In genomic region chr3:99338756-99339155, GRCm38 (mm10) we compare ENCODE assay signal across 14 mouse cellular contexts.
"Had no signal": no experiment of that assay in that cellular context is flagged by ENCODE, and none has a peak within 500 bp of the region (broad histone marks: within the 10 kb centered on the region; RNA-seq: fewer than 3 reads in every experiment).

No protein-coding gene starts in this region.

- H3K27me3 ChIP-seq: limb, embryonic 13.5 days; midbrain, embryonic 13.5 days; neural tube, embryonic 12.5 days had no signal

- H3K4me3 ChIP-seq: limb, embryonic 13.5 days; midbrain, embryonic 13.5 days; myocyte; neural tube, embryonic 12.5 days had no signal

- H3K36me3 ChIP-seq: midbrain, embryonic 13.5 days; neural tube, embryonic 12.5 days had no signal

- H3K9me3 ChIP-seq: limb, embryonic 13.5 days; midbrain, embryonic 13.5 days; neural tube, embryonic 12.5 days had no signal

- H3K27ac ChIP-seq: kidney, postnatal 0 days; limb, embryonic 13.5 days; liver, embryonic 14.5 days; midbrain, embryonic 13.5 days; neural tube, embryonic 12.5 days had no signal

- H3K4me1 ChIP-seq: midbrain, embryonic 13.5 days; neural tube, embryonic 12.5 days had no signal

- DNase-seq: kidney, postnatal 36 days; layer of hippocampus, adult 9-11 months; layer of hippocampus, postnatal 36 days; lung, adult 18-20 months; lung, postnatal 36 days; spleen, adult 18-20 months; thymus, adult 18-20 months; thymus, postnatal 14 days had no signal
